24 mouse cellular contexts compared by ENCODE assay signal in the genomic region with DNA sequence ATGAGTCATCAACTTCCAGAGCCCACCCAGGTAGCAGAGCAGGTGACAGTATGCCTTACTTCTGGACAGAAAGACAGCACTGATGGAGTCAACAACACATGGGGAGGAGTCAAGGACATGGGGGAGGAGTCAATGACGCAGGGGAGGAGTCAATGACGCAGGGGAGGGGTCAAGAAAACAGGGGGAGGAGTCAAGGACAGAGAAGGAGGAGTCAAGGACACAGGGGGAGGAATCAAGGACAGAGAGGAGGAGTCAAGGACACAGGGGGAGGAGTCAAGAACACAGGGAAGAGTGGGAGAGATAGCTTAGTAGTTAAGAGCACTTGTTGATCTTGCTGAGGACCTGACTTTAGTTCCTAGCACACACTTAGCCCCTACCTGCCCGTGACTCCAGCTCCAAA.
"Had no signal": no experiment of that assay in that cellular context is flagged by ENCODE, and none has a peak within 500 bp of the region (broad histone marks: within the 10 kb centered on the region; RNA-seq: fewer than 3 reads in every experiment).

No protein-coding gene starts in this region.

- H3K36me3 ChIP-seq: kidney, embryonic 15.5 days; limb, embryonic 12.5 days; limb, embryonic 15.5 days; midbrain, embryonic 10.5 days; midbrain, embryonic 15.5 days; neural tube, embryonic 12.5 days; neural tube, embryonic 15.5 days; stomach, embryonic 15.5 days had no signal

- H3K4me1 ChIP-seq: limb, embryonic 15.5 days; megakaryocyte, embryonic 14.5 days; midbrain, embryonic 15.5 days; neural tube, embryonic 12.5 days; neural tube, embryonic 15.5 days; stomach, embryonic 15.5 days had no signal

- H3K4me2 ChIP-seq: kidney, embryonic 15.5 days; limb, embryonic 12.5 days; limb, embryonic 15.5 days; liver, embryonic 11.5 days; lung, embryonic 14.5 days; midbrain, embryonic 15.5 days; neural tube, embryonic 12.5 days; neural tube, embryonic 15.5 days; stomach, embryonic 15.5 days had no signal

- DNase-seq: kidney, adult 11 months; kidney, adult 8-10 months; kidney, postnatal 10 days; kidney, postnatal 36 days; layer of hippocampus, postnatal 36 days; left cerebral cortex, postnatal 4 days; liver, postnatal 0 days; lung, embryonic 14.5 days; thymus, adult 18-20 months; thymus, postnatal 36 days had no signal

- H3K9ac ChIP-seq: kidney, embryonic 15.5 days; limb, embryonic 12.5 days; limb, embryonic 15.5 days; liver, embryonic 14.5 days; liver, postnatal 0 days; lung, embryonic 14.5 days; midbrain, embryonic 15.5 days; neural tube, embryonic 12.5 days; neural tube, embryonic 15.5 days; stomach, embryonic 15.5 days had no signal

- ATAC-seq: liver, postnatal 0 days; lung, postnatal 0 days; midbrain, embryonic 15.5 days had no signal

- H3K27me3 ChIP-seq: kidney, embryonic 15.5 days; limb, embryonic 12.5 days; limb, embryonic 15.5 days; midbrain, embryonic 15.5 days; neural tube, embryonic 12.5 days; neural tube, embryonic 15.5 days; stomach, embryonic 15.5 days had no signal

- H3K27ac ChIP-seq: kidney, embryonic 15.5 days; left cerebral cortex, adult 2 months; limb, embryonic 12.5 days; limb, embryonic 15.5 days; liver, embryonic 14.5 days; macrophage; midbrain, embryonic 10.5 days; midbrain, embryonic 15.5 days; neural tube, embryonic 12.5 days; neural tube, embryonic 15.5 days; stomach, embryonic 15.5 days had no signal

- H3K4me3 ChIP-seq: kidney, embryonic 15.5 days; left cerebral cortex, adult 2 months; limb, embryonic 12.5 days; limb, embryonic 15.5 days; megakaryocyte, embryonic 14.5 days; midbrain, embryonic 10.5 days; midbrain, embryonic 15.5 days; neural tube, embryonic 12.5 days; neural tube, embryonic 15.5 days; stomach, embryonic 15.5 days had no signal

- H3K9me3 ChIP-seq: kidney, embryonic 15.5 days; limb, embryonic 12.5 days; limb, embryonic 15.5 days; megakaryocyte, embryonic 14.5 days; midbrain, embryonic 10.5 days; midbrain, embryonic 15.5 days; neural tube, embryonic 12.5 days; neural tube, embryonic 15.5 days; stomach, embryonic 15.5 days had no signal
